Mouse (Mus musculus) gastrocnemius, postnatal 14 days (tissue): Measurements from ENCODE around the gene Map2k7. TPM values are rescaled to one million over a fixed set of nuclear protein-coding genes. Genes with fewer than 3 reads are reported as not detected.

Source experiments
- DNase-seq: peaks from one replicate; pipeline ENCODE4 v3.0.0; 2021; ENCODE audit warnings: mixed read lengths
- intact Hi-C: fragments of 180-260 bp; cut with DNase I; formaldehyde crosslinking; loops from one replicate; pipeline ENCODE4 v1.15.1; 2025; ENCODE audit warnings: low total_unique reads
- total RNA-seq, 2 experiments: library from RNA; stranded (reverse); gene quantifications; 2 replicates each; pipeline ENCODE4 v1.2.3; 2021

Gene Map2k7
- total RNA-seq, 2 experiments from 2014 or later, result 60.5 to 74.6 TPM

- DNase-seq, result no peak
Measured at GRCm38 (mm10) chr8:4219617-4220016, 18.9 kb upstream of the Map2k7 start.

GRCm38 (mm10) chr8:4222059-4222458, 16.5 kb upstream of the Map2k7 start:
- intact Hi-C loops, result no loop called here

More at GRCm38 (mm10) chr8:4219617-4220016, 18.9 kb upstream of the Map2k7 start:
- intact Hi-C loops, result no loop called here

GRCm38 (mm10) chr8:4226323-4226722, 12.2 kb upstream of the Map2k7 start:
- intact Hi-C loops, result no loop called here

More at GRCm38 (mm10) chr8:4222059-4222458, 16.5 kb upstream of the Map2k7 start:
- DNase-seq, result no peak

GRCm38 (mm10) chr8:4226739-4227347, 11.7 kb upstream of the Map2k7 start, which contains the start of gene Lrrc8e:
Gene Lrrc8e, plus strand, starts transcription at chr8:4226827.
- no peak for DNase-seq
- intact Hi-C loops, result no loop called here

More at GRCm38 (mm10) chr8:4226323-4226722, 12.2 kb upstream of the Map2k7 start:
- DNase-seq, result no peak

GRCm38 (mm10) chr8:4227919-4228318, 10.6 kb upstream of the Map2k7 start:
- no peak for DNase-seq
- intact Hi-C loops, result no loop called here

- DNase-seq, result no peak
- intact Hi-C loops, result no loop called here
Measured at GRCm38 (mm10) chr8:4229784-4230183, 8.8 kb upstream of the Map2k7 start.

GRCm38 (mm10) chr8:4230612-4231351, 7.8 kb upstream of the Map2k7 start:
- intact Hi-C loops, result no loop called here
- no peak for DNase-seq

- intact Hi-C loops, result no loop called here
- no peak for DNase-seq
Measured at GRCm38 (mm10) chr8:4237814-4238433, 616 bp upstream of the Map2k7 start.

GRCm38 (mm10) chr8:4239193-4239890, 802 bp downstream of the Map2k7 start:
- intact Hi-C loops, result no loop called here
- no peak for DNase-seq

GRCm38 (mm10) chr8:4245061-4245460, 6.5 kb downstream of the Map2k7 start:
- intact Hi-C loops, result no loop called here
- DNase-seq, result no peak

- intact Hi-C loops, result no loop called here
- DNase-seq, result no peak
Measured at GRCm38 (mm10) chr8:4245737-4246136, 7.2 kb downstream of the Map2k7 start.

GRCm38 (mm10) chr8:4247241-4247640, 8.7 kb downstream of the Map2k7 start:
- DNase-seq, result no peak
- intact Hi-C loops, result no loop called here

GRCm38 (mm10) chr8:4247951-4248540, 9.5 kb downstream of the Map2k7 start, which contains the start of gene Tgfbr3l:
Gene Tgfbr3l, plus strand, starts transcription at chr8:4248214.
- DNase-seq, result no peak
- intact Hi-C loops, result no loop called here

- intact Hi-C loops, result no loop called here
- peak; percentile 62 for DNase-seq
Measured at GRCm38 (mm10) chr8:4249213-4249612, 10.7 kb downstream of the Map2k7 start.

- intact Hi-C loops, result no loop called here
- peak; percentile 87 for DNase-seq
Measured at GRCm38 (mm10) chr8:4250306-4250970, 11.9 kb downstream of the Map2k7 start.

- intact Hi-C loops, result no loop called here
- no peak for DNase-seq
Measured at GRCm38 (mm10) chr8:4252116-4252760, 13.7 kb downstream of the Map2k7 start.

- intact Hi-C loops, result no loop called here
- DNase-seq, result peak; percentile 98
Measured at GRCm38 (mm10) chr8:4252934-4253841, 14.6 kb downstream of the Map2k7 start, which contains the start of gene Snapc2. Gene Snapc2, plus strand, starts transcription at chr8:4253080.
